Mouse (Mus musculus) urinary bladder, adult 2 months (tissue): ENCODE results near the gene Tpm3-rs7. TPM values are rescaled to one million over a fixed set of nuclear protein-coding genes. Genes with fewer than 3 reads are reported as not detected.
"Not testable (repeated sequence)": the region's sequence is repeated elsewhere in the genome, so short reads cannot be mapped to it uniquely, and the experiment has no call there.

Source experiments
- DNase-seq: peaks from one replicate; pipeline ENCODE4 v3.0.0; 2022; ENCODE audit warnings: low spot score
- polyA plus RNA-seq: library from polyadenylated mRNA; depleted of rRNA; stranded (reverse); fragments of >200 nt; gene quantifications from 2 replicates; pipeline ENCODE4 v1.2.3, GENCODE M21; 2012; rRNA removed

The Tpm3-rs7 gene
- 2.8 and 3.8 TPM in 2 replicates for polyA plus RNA-seq

DNA sequence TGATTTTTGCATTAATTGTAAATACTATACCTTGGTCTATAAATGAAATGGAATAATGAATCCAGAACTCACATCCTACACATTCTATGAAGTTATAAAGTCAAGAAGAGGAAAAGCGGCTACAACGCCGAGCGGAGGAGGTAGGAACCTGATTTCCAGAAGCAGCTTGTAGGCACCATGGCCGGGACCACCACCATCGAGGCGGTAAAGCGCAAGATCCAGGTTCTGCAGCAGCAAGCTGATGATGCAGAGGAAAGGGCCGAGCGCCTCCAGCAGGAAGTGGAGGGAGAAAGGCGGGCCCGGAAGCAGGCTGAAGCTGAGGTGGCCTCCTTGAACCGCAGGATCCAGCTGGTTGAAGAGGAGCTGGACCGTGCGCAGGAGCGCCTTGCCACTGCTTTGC is at the start of gene Tpm3-rs7:
Gene Tpm3-rs7, plus strand, starts transcription at position 110 of the 400 bp plus-strand sequence.
- DNase-seq = not testable (repeated sequence)

DNA sequence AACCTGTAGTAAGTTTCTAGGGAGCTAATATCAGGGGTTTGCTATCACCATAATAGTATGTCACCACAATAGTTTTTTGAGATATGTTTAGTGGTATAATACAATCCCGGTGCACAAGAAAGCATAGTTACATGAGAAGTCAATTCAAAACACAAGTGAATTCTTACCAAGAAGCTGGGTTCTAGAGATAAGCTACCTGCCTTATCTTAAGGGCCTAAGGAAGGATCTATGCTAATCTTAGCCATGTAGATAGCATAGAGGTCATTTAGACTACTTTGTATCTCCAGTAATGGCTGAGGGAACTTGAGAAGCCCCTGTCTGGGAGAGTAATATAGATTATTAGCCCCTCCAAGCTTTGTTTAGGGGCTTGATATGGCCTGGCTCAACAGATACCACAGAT is 2.6 kb downstream of the Tpm3-rs7 start:
- DNase-seq = no peak

DNA sequence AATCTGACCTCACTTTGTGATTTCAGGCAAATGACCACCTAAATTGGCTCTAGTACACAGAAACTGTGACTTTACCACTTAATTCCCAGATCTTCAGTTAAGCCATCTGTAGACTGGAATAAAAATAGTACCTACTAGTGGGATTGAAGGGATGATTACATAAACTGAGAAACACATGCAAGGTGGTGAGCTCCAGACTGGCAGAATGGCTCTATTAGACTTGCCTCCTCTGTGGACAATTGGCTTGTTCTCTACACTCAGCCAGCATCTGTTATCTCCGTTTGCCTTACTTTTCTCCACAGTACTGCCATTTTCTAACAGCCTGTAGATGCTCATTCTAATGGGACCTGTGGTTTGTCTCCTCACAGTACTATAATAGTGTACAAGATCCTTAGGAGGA is 49.0 kb downstream of the Tpm3-rs7 start:
- DNase-seq = no peak
